Mouse (Mus musculus): ENCODE results near the gene Elp5. TPM values are rescaled to one million over a fixed set of nuclear protein-coding genes. Genes with fewer than 3 reads are reported as not detected.

Gene Elp5
- polyA plus RNA-seq, 1 experiment: 37.8 TPM

DNA sequence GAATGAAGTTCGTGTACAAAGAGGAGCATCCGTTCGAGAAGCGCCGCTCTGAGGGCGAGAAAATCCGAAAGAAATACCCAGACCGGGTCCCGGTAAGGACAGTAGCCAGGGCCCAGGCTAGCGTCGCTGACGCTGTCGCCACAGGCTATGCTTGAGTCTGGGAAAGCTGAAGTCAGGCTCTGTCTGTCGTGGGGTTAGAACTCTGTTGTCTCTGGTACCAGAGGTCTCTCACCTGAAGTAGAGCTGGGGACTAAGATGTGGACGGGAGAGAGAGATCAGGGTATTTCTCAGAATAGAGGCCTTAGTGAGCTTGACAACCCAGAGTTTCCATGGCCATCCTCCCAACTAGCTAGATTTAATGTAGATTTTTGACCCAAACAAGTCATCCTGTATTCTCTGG lies 9.4 kb upstream of the Elp5 start:
- peak overlapping the region; percentile 86 for H3K4me3 ChIP-seq (ENCODE audit: low read depth, low read length)
- H3K36me3 ChIP-seq (ENCODE audit: control insufficient read depth, insufficient read depth, low read length): peaks cover 42% of the 10 kb centered on the region
- H3K27ac ChIP-seq (ENCODE audit: insufficient read depth, low read depth, low read length): peak overlapping the region; percentile 96
- no peak for TF ChIP-seq CTCF (IDR thresholded peaks at IDR 0.05; ENCODE audit: extremely low read depth, insufficient read length, insufficient replicate concordance, low read depth, low read length)
- TF ChIP-seq POLR2A (IDR thresholded peaks at IDR 0.05; ENCODE audit: low read depth, low read length): no peak
- H3K27me3 ChIP-seq (ENCODE audit: control insufficient read depth, insufficient read depth, low read length): no peaks in the 10 kb centered on the region
- peaks cover 5% of the 10 kb centered on the region for H3K4me1 ChIP-seq (ENCODE audit: control insufficient read depth, insufficient read depth, insufficient read length, low read length)
- WGBS: under 1% methylated on average over 15 of the region's 15 CpGs

DNA sequence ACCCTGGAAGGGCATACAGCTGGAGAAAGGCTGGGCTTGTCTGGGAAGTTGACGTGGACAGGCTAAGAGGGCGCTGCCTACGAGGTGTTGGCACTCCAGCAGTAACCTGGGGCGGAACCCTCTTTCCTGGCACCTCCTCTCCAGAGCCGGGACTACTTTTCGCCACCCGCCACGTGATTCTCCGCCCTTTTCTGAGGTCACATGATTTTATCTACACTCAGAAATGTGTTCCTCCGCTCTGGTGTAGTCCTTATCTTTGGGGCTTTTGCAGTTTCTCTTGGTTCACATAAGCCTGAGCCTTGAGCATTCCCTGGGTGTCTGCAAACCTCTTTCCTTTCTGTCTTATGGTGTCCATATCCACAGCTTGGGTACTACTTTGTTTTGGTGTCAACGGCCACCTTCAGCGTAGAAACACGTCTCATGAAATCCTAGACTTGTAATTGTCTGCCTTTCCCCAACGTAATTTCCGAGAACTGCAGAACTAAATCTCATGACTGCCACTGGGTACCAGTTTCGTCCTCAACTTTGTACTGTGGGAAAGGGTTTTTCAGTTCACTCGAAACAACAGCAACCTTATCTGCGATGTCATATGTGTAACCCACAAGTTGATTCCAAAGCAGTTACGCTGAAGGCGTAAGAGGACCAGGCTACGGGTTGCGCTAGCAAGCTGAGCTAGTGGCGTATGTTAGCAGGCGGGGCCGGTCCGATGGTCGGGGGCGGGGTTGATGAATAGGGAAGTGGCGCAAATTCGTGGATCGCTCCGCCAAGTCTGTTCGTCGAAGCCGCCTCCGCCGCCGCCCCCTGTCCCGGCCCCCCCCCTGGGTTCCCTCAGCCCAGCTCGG lies 8.8 kb upstream of the Elp5 start, which contains the start of gene Gabarap:
Gabarap (plus strand) TSS at position 294 of the 842 bp plus-strand sequence.
- H3K27ac ChIP-seq (ENCODE audit: insufficient read depth, low read depth, low read length): peak within 1 kb of the TSS; percentile 99
- WGBS: under 1% methylated on average over 40 of the region's 40 CpGs
- peaks cover 5% of the 10 kb centered on the region for H3K4me1 ChIP-seq (ENCODE audit: control insufficient read depth, insufficient read depth, insufficient read length, low read length)
- H3K36me3 ChIP-seq (ENCODE audit: control insufficient read depth, insufficient read depth, low read length): peaks cover 47% of the 10 kb centered on the region
- TF ChIP-seq CTCF (IDR thresholded peaks at IDR 0.05; ENCODE audit: extremely low read depth, insufficient read length, insufficient replicate concordance, low read depth, low read length) (no peak), POLR2A (IDR thresholded peaks at IDR 0.05; ENCODE audit: low read depth, low read length) (peak; percentile 64; the same call in 1 of the 2 replicates)
- peak within 1 kb of the TSS; percentile 86 for H3K4me3 ChIP-seq (ENCODE audit: low read depth, low read length)
- H3K27me3 ChIP-seq (ENCODE audit: control insufficient read depth, insufficient read depth, low read length): no peaks in the 10 kb centered on the region

DNA sequence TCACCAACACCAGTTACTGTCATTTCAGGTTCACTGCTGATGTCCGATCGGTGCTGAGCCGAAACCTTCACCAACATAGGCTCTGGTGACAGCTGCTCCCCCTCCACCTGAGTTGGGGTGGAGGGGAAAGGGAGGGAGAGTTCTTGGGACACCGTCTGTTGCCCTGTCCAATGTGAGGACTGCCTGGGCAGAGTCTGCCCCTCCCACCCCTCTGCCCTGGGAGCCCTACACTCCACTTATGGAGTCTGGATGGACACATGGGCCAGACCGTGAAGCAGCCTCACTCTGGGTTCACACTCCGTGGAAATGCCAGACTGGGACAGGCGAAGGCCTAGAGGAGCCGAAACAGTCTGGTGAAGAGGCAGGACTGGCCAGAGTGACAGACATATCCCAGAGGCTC lies 7.6 kb upstream of the Elp5 start:
- peaks cover 53% of the 10 kb centered on the region for H3K36me3 ChIP-seq (ENCODE audit: control insufficient read depth, insufficient read depth, low read length)

DNA sequence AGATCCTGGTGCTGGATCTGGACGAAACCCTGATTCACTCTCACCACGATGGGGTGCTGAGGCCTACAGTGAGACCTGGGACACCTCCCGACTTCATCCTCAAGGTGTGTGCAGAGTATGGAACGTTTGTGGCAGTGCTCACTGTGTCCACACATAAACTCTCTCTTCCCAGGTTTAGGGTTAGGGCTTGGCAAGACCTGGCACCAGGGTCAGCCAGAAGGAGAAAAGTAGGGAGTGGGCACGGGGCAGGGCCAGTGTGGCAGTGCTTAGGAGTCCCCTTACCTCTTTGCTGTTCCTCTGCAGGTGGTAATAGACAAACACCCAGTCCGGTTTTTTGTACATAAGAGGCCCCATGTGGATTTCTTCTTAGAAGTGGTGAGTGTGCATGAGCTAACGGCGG lies 2.1 kb upstream of the Elp5 start:
- WGBS: 87% methylated on average over 8 of the region's 8 CpGs
- no peak overlapping the region for H3K4me3 ChIP-seq (ENCODE audit: low read depth, low read length)
- peaks cover 36% of the 10 kb centered on the region for H3K36me3 ChIP-seq (ENCODE audit: control insufficient read depth, insufficient read depth, low read length)
- TF ChIP-seq CTCF (IDR thresholded peaks at IDR 0.05; ENCODE audit: extremely low read depth, insufficient read length, insufficient replicate concordance, low read depth, low read length) (no peak), POLR2A (IDR thresholded peaks at IDR 0.05; ENCODE audit: low read depth, low read length) (no peak)
- H3K27me3 ChIP-seq (ENCODE audit: control insufficient read depth, insufficient read depth, low read length): no peaks in the 10 kb centered on the region
- H3K27ac ChIP-seq (ENCODE audit: insufficient read depth, low read depth, low read length): no peak overlapping the region
- peaks cover 8% of the 10 kb centered on the region; the same call in 1 of the 2 replicates for H3K4me1 ChIP-seq (ENCODE audit: control insufficient read depth, insufficient read depth, insufficient read length, low read length)

More for the DNA sequence above, 7.6 kb upstream of the Elp5 start:
- WGBS: 91% methylated on average over 8 of the region's 8 CpGs
- Histone ChIP-seq H3K27ac (ENCODE audit: insufficient read depth, low read depth, low read length) (0 out of 2 replicates have a peak overlapping the region, but pooled peaks have one; percentile 15), H3K4me3 (ENCODE audit: low read depth, low read length) (no peak overlapping the region), H3K27me3 (ENCODE audit: control insufficient read depth, insufficient read depth, low read length) (no peaks in the 10 kb centered on the region), H3K4me1 (ENCODE audit: control insufficient read depth, insufficient read depth, insufficient read length, low read length) (peaks cover 5% of the 10 kb centered on the region)
- TF ChIP-seq CTCF (IDR thresholded peaks at IDR 0.05; ENCODE audit: extremely low read depth, insufficient read length, insufficient replicate concordance, low read depth, low read length): no peak
- TF ChIP-seq POLR2A (IDR thresholded peaks at IDR 0.05; ENCODE audit: low read depth, low read length): no peak

DNA sequence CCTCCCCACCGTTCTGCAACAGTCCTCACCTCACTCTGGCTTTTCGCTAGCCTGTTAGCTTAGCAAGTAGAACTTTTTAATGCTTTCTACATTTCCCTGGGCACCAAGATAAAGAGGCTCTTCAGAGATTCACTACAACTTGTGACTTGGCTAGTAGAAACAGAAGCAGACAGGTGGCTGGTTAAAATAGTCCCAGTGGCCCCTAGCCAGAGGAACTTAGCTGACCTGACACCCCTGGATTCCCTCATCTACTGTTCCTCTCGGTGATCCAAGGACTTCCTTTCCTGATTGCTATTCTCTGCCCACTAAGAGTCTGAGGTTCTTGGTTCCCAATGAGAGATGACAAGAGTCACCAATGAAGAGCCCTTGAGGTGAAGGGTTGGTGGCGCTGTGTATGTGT lies 1.1 kb upstream of the Elp5 start:
- H3K27ac ChIP-seq (ENCODE audit: insufficient read depth, low read depth, low read length): no peak overlapping the region
- H3K27me3 ChIP-seq (ENCODE audit: control insufficient read depth, insufficient read depth, low read length): no peaks in the 10 kb centered on the region
- peaks cover 26% of the 10 kb centered on the region for H3K36me3 ChIP-seq (ENCODE audit: control insufficient read depth, insufficient read depth, low read length)
- peaks cover 8% of the 10 kb centered on the region; the same call in 1 of the 2 replicates for H3K4me1 ChIP-seq (ENCODE audit: control insufficient read depth, insufficient read depth, insufficient read length, low read length)
- WGBS: 77% methylated on average over 4 of the region's 4 CpGs
- no peak for TF ChIP-seq POLR2A (IDR thresholded peaks at IDR 0.05; ENCODE audit: low read depth, low read length)
- TF ChIP-seq CTCF (IDR thresholded peaks at IDR 0.05; ENCODE audit: extremely low read depth, insufficient read length, insufficient replicate concordance, low read depth, low read length): no peak
- no peak overlapping the region for H3K4me3 ChIP-seq (ENCODE audit: low read depth, low read length)

DNA sequence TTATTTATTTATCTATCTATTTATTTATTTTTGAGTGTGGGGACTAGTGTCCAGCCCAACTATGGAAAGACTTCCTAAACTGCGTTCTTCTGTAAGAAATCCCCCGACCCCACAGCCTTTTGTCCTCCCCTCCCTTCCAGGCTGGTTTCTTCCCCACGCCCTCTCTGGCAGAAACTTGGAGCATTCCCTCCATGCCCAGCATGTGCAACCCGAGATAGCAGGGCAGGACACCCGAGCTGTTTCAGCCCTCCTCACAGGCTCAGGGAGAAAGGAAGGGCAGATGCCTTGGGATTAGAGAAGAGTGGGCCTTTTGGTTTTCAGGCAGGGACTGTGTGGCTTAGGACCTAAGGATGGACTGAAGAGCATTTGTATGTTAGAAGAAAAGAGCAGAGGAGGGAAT lies 560 bp upstream of the Elp5 start:
- H3K27ac ChIP-seq (ENCODE audit: insufficient read depth, low read depth, low read length): no peak overlapping the region
- no peak for TF ChIP-seq CTCF (IDR thresholded peaks at IDR 0.05; ENCODE audit: extremely low read depth, insufficient read length, insufficient replicate concordance, low read depth, low read length)
- TF ChIP-seq POLR2A (IDR thresholded peaks at IDR 0.05; ENCODE audit: low read depth, low read length): no peak
- no peak overlapping the region for H3K4me3 ChIP-seq (ENCODE audit: low read depth, low read length)
- 28% methylated on average over 5 of the region's 5 CpGs for WGBS
- no peaks in the 10 kb centered on the region for H3K27me3 ChIP-seq (ENCODE audit: control insufficient read depth, insufficient read depth, low read length)
- peaks cover 24% of the 10 kb centered on the region for H3K36me3 ChIP-seq (ENCODE audit: control insufficient read depth, insufficient read depth, low read length)
- H3K4me1 ChIP-seq (ENCODE audit: control insufficient read depth, insufficient read depth, insufficient read length, low read length): peaks cover 8% of the 10 kb centered on the region; the same call in 1 of the 2 replicates

DNA sequence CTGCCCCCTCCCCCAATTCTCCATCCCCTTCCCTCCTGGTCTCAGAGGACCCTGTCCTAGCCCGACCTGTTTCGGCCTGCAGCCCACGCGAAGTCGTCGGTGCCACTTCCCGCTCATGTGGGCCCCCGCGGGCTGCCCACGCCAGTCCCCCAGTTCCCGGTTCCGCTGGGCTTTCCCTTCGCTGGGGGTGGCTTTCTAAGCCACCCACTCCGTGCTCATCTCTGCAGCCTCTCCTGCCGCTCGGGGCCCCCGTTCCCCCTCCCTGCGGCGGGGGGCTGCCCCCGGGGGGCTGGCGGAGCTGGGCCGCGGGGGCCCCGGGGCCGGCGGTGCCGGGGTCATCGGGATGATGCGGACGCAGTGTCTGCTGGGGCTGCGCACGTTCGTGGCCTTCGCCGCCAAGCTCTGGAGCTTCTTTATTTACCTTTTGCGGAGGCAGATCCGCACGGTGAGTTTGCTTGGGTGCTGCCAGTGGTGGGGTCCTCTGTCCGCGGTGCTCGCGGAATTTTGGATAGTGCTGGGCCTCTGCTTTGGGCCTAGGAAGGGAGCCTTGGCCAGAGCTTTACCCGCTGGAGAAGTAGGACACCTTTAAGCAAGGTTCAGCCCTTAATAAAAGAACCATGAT lies 1.1 kb downstream of the Elp5 start, which contains the start of gene Ctdnep1:
Ctdnep1 (plus strand) TSS at position 16 of the 622 bp plus-strand sequence.
- WGBS: under 1% methylated on average over 43 of the region's 43 CpGs
- H3K4me3 ChIP-seq (ENCODE audit: low read depth, low read length): peak within 1 kb of the TSS; percentile 87
- peaks cover 8% of the 10 kb centered on the region; the same call in 1 of the 2 replicates for H3K4me1 ChIP-seq (ENCODE audit: control insufficient read depth, insufficient read depth, insufficient read length, low read length)
- no peaks in the 10 kb centered on the region for H3K27me3 ChIP-seq (ENCODE audit: control insufficient read depth, insufficient read depth, low read length)
- peak within 1 kb of the TSS; percentile 93 for H3K27ac ChIP-seq (ENCODE audit: insufficient read depth, low read depth, low read length)
- TF ChIP-seq CTCF (IDR thresholded peaks at IDR 0.05; ENCODE audit: extremely low read depth, insufficient read length, insufficient replicate concordance, low read depth, low read length) (no peak), POLR2A (IDR thresholded peaks at IDR 0.05; ENCODE audit: low read depth, low read length) (no peak)
- H3K36me3 ChIP-seq (ENCODE audit: control insufficient read depth, insufficient read depth, low read length): peaks cover 23% of the 10 kb centered on the region
